In genomic region chr1:81301661-81302060, GRCm38 (mm10) we compare ENCODE assay signal across 8 mouse cellular contexts.
A peak's percentile ranks its signal among the peaks of the same experiment; 100 is the strongest.
DNase-seq lines count a peak whose midpoint lies in the region; ATAC-seq and TF ChIP-seq lines count a peak whose summit lies in the region.

No protein-coding gene starts in this region.

- no peak for DNase-seq in Patski (ENCODE audit: low read depth, low spot score)
- DNase-seq in embryo, embryonic 11.5 days (ENCODE audit: low read depth, low spot score): peak; percentile 45
- DNase-seq in layer of hippocampus, adult 2 months (ENCODE audit: low spot score in 2 of 2): peak; percentile 45 to 72
- DNase-seq in midbrain, postnatal 0 days (ENCODE audit: low spot score): peak; percentile 89
- DNase-seq in spleen, postnatal 14 days (ENCODE audit: low spot score in 2 of 2): no peak
- DNase-seq in urinary bladder, postnatal 10 days (ENCODE audit: low spot score): no peak

- no peaks in the 10 kb centered on the region for H3K9me3 ChIP-seq in intestine, postnatal 0 days (ENCODE audit: control insufficient read depth)
- H3K9me3 ChIP-seq in intestine, embryonic 16.5 days (ENCODE audit: control insufficient read depth, low read length): no peaks in the 10 kb centered on the region
- H3K9me3 ChIP-seq in midbrain, postnatal 0 days (ENCODE audit: low read length): no peaks in the 10 kb centered on the region

- CTCF ChIA-PET in Patski (lab: Charles Lee): interaction anchor here (0.7 to 2.4 kb wide), 6 partner anchors 8 to 1161 kb away, joined by 3 to 7 read pairs (median 4); no protein-coding TSS in a partner anchor

- H3K4me2 ChIP-seq in intestine, postnatal 0 days (replicated peaks; ENCODE audit: low read depth): no peak overlapping the region
- no peak overlapping the region for H3K4me2 ChIP-seq in intestine, embryonic 16.5 days (ENCODE audit: low read depth, low read length)
- no peak overlapping the region for H3K4me2 ChIP-seq in midbrain, postnatal 0 days (ENCODE audit: low read depth, low read length, poor library complexity, severe bottlenecking)

- no peak overlapping the region for H3K27ac ChIP-seq in intestine, postnatal 0 days (ENCODE audit: low read depth, low read length)
- H3K27ac ChIP-seq in intestine, embryonic 16.5 days (ENCODE audit: low read length): no peak overlapping the region
- H3K27ac ChIP-seq in layer of hippocampus, adult 2 months: no peak overlapping the region
- H3K27ac ChIP-seq in midbrain, postnatal 0 days (ENCODE audit: low read depth, low read length): no peak overlapping the region

- POLR2A ChIA-PET in Patski (lab: Charles Lee): no interaction called here

- H3K27me3 ChIP-seq in intestine, postnatal 0 days (replicated peaks; ENCODE audit: control insufficient read depth, insufficient read depth, low read length): no peaks in the 10 kb centered on the region
- H3K27me3 ChIP-seq in intestine, embryonic 16.5 days (replicated peaks; ENCODE audit: control insufficient read depth, insufficient read depth, low read length): no peaks in the 10 kb centered on the region
- peaks cover 36% of the 10 kb centered on the region for H3K27me3 ChIP-seq in Patski
- H3K27me3 ChIP-seq in midbrain, postnatal 0 days (ENCODE audit: insufficient read depth, low read length): no peaks in the 10 kb centered on the region

- H3K4me3 ChIP-seq in intestine, postnatal 0 days (ENCODE audit: low read depth, low read length): no peak overlapping the region
- H3K4me3 ChIP-seq in intestine, embryonic 16.5 days (ENCODE audit: low read length): no peak overlapping the region
- H3K4me3 ChIP-seq in layer of hippocampus, adult 2 months: no peak overlapping the region
- no peak overlapping the region for H3K4me3 ChIP-seq in midbrain, postnatal 0 days (ENCODE audit: low read depth, low read length)

- H3K4me1 ChIP-seq in intestine, postnatal 0 days (replicated peaks; ENCODE audit: control insufficient read depth, insufficient read depth, low read length): no peaks in the 10 kb centered on the region
- no peaks in the 10 kb centered on the region for H3K4me1 ChIP-seq in intestine, embryonic 16.5 days (ENCODE audit: control insufficient read depth, insufficient read depth, low read length)
- H3K4me1 ChIP-seq in midbrain, postnatal 0 days (ENCODE audit: insufficient read depth, low read length): no peaks in the 10 kb centered on the region

- ATAC-seq in intestine, postnatal 0 days: no peak
- ATAC-seq in intestine, embryonic 16.5 days: no peak
- ATAC-seq in Patski: peak; percentile 73
- ATAC-seq in midbrain, postnatal 0 days (ENCODE audit: low FRiP score): no peak

- H3K9ac ChIP-seq in intestine, postnatal 0 days (ENCODE audit: low read depth, low read length): no peak overlapping the region
- H3K9ac ChIP-seq in intestine, embryonic 16.5 days (ENCODE audit: low read depth, low read length): no peak overlapping the region
- no peak overlapping the region for H3K9ac ChIP-seq in midbrain, postnatal 0 days (replicated peaks; ENCODE audit: low read length, poor library complexity, severe bottlenecking)

- no peaks in the 10 kb centered on the region for H3K36me3 ChIP-seq in intestine, postnatal 0 days (ENCODE audit: control insufficient read depth, insufficient read depth)
- no peaks in the 10 kb centered on the region for H3K36me3 ChIP-seq in intestine, embryonic 16.5 days (ENCODE audit: control insufficient read depth, insufficient read depth, low read length)
- H3K36me3 ChIP-seq in midbrain, postnatal 0 days (ENCODE audit: insufficient read depth, low read length): no peaks in the 10 kb centered on the region

- TF ChIP-seq CTCF in intestine, postnatal 0 days (IDR thresholded peaks at IDR 0.05; ENCODE audit: low read depth): peak; percentile 48
- peak; percentile 66 for TF ChIP-seq CTCF in Patski (IDR thresholded peaks at IDR 0.05)
- peak; percentile 83 for TF ChIP-seq CTCF in layer of hippocampus, adult 2 months (conservative IDR thresholded peaks at IDR 0.05)
- TF ChIP-seq CTCF in midbrain, postnatal 0 days (IDR thresholded peaks at IDR 0.05): peak; percentile 77

- in situ Hi-C loops in Patski (cut with MboI; ENCODE audit: low pct_unique_long_range_greater_than_20kb): no loop called here

- WGBS in intestine, postnatal 0 days: 8% methylated on average over 2 of the region's 2 CpGs
- WGBS in intestine, embryonic 16.5 days: 7% methylated on average over 2 of the region's 2 CpGs
- WGBS in midbrain, postnatal 0 days: 5% methylated on average over 2 of the region's 2 CpGs

Comparison
In these comparisons a context has a peak if more than half of its experiments do, and no peak if none do; other contexts are left out.
1. DNase-seq: peak in embryo, embryonic 11.5 days (single experiment), layer of hippocampus, adult 2 months (2 of 2) and midbrain, postnatal 0 days (single experiment); none in Patski (single experiment), spleen, postnatal 14 days (0 of 2) and urinary bladder, postnatal 10 days (single experiment).
2. Peak in every context shown above with its lines, with median percentiles within 50 percentile points of each other: CTCF ChIP-seq.